Mouse (Mus musculus): ENCODE data around the gene Cyp4a14. TPM values are rescaled to one million over a fixed set of nuclear protein-coding genes. Genes with fewer than 3 reads are reported as not detected.
"Not testable (repeated sequence)": the region's sequence is repeated elsewhere in the genome, so short reads cannot be mapped to it uniquely, and the experiment has no call there.

The Cyp4a14 gene
- total and polyA plus RNA-seq, 3 experiments: not detected

- Histone ChIP-seq H3K9me3 (replicated peaks; ENCODE audit: insufficient read depth, low read length) (no peaks in the 10 kb centered on the region), H3K36me3 (ENCODE audit: control insufficient read depth in 1 of 2, insufficient read depth in 2 of 2, low read length in 2 of 2) (no peaks in the 10 kb centered on the region), H3K27ac (ENCODE audit: control insufficient read depth, low read depth, low read length) (no peak overlapping the region), H3K4me3 (ENCODE audit: control insufficient read depth in 1 of 2, insufficient read depth in 1 of 2, low read depth in 2 of 2, low read length in 2 of 2) (no peak overlapping the region), H3K4me1 (ENCODE audit: control insufficient read depth in 1 of 2, insufficient read depth in 2 of 2, low read length in 2 of 2) (no peaks in the 10 kb centered on the region), H3K27me3 (ENCODE audit: control insufficient read depth in 1 of 2, insufficient read depth in 2 of 2, low read length in 2 of 2) (no peaks in the 10 kb centered on the region; a peak in 1 of 4 replicates), H3K79me2 (ENCODE audit: control insufficient read depth, insufficient read depth, low read length, poor library complexity) (no peaks in the 10 kb centered on the region), H3K9ac (ENCODE audit: control insufficient read depth, low read depth, low read length, poor library complexity, severe bottlenecking) (no peak overlapping the region)
- TF ChIP-seq USF2 (IDR thresholded peaks at IDR 0.05; ENCODE audit: borderline replicate concordance in 1 of 2, insufficient read depth in 1 of 2, low read depth in 1 of 2, low read length in 2 of 2): no peak
- TF ChIP-seq BHLHE40 (IDR thresholded peaks at IDR 0.05; ENCODE audit: borderline replicate concordance, low read depth, low read length): no peak
- no peak for TF ChIP-seq ETS1 (IDR thresholded peaks at IDR 0.05; ENCODE audit: low read depth, low read length)
- TF ChIP-seq ZMIZ1 (IDR thresholded peaks at IDR 0.05; ENCODE audit: low read depth, low read length): no peak
- no peak for TF ChIP-seq NRF1 (IDR thresholded peaks at IDR 0.05; ENCODE audit: insufficient read depth, low read depth, low read length, poor library complexity, severe bottlenecking)
- TF ChIP-seq CTCF (IDR thresholded peaks at IDR 0.05 in 2 of 3, conservative IDR thresholded peaks at IDR 0.05 in 1 of 3; ENCODE audit: control insufficient read depth in 1 of 3, insufficient read depth in 1 of 3, low read depth in 2 of 3, low read length in 3 of 3, poor library complexity in 1 of 3, severe bottlenecking in 1 of 3): no peak
- no peak for TF ChIP-seq CHD1 (IDR thresholded peaks at IDR 0.05; ENCODE audit: low read depth, low read length)
- TF ChIP-seq SMC3 (IDR thresholded peaks at IDR 0.05; ENCODE audit: low read depth, low read length): no peak
- TF ChIP-seq SIN3A (IDR thresholded peaks at IDR 0.05; ENCODE audit: low read length): no peak
- no peak for TF ChIP-seq NELFE (IDR thresholded peaks at IDR 0.05; ENCODE audit: low read depth, low read length)
- TF ChIP-seq EP300 (IDR thresholded peaks at IDR 0.05; ENCODE audit: low read depth in 1 of 2, low read length in 2 of 2): no peak
- TF ChIP-seq RAD21 (IDR thresholded peaks at IDR 0.05; ENCODE audit: low read depth, low read length): no peak
- no peak for TF ChIP-seq GATA1 (IDR thresholded peaks at IDR 0.05; ENCODE audit: low read depth, low read length)
- no peak for TF ChIP-seq E2F4 (IDR thresholded peaks at IDR 0.05; ENCODE audit: borderline replicate concordance, low read depth, low read length)
- no peak for TF ChIP-seq HCFC1 (IDR thresholded peaks at IDR 0.05; ENCODE audit: low read depth, low read length)
- no peak for TF ChIP-seq TBP (IDR thresholded peaks at IDR 0.05; ENCODE audit: low read depth, low read length)
- no peak for TF ChIP-seq ELF1 (IDR thresholded peaks at IDR 0.05; ENCODE audit: low read depth, low read length)
- no peak for DNase-seq (ENCODE audit: low read depth, low spot score)
These were observed 25.8 kb upstream of the Cyp4a14 start for GRCm38 (mm10) chr4:115521766-115522165.

DNA sequence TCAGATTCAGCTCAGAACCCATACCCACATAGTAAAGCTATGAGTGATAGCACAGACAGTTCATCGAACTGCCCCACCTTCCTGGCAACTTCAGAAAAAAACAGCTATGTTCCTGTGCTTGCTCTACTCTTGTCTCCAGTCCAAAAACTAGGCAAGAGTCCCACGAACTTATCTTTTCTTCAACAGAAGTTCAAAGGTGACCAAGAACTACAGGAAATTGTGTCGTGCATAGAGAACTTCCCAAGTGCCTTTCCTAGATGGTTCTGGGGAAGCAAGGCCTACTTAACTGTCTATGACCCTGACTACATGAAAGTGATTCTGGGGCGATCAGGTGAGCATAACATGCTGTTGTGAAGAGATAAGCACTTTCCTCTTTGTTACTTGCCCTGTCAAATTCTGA is 23.5 kb upstream of the Cyp4a14 start:
- Histone ChIP-seq H3K36me3 (ENCODE audit: control insufficient read depth in 1 of 2, insufficient read depth in 2 of 2, low read length in 2 of 2) (no peaks in the 10 kb centered on the region), H3K79me2 (ENCODE audit: control insufficient read depth, insufficient read depth, low read length, poor library complexity) (no peaks in the 10 kb centered on the region), H3K4me3 (ENCODE audit: control insufficient read depth in 1 of 2, insufficient read depth in 1 of 2, low read depth in 2 of 2, low read length in 2 of 2) (no peak overlapping the region), H3K27ac (ENCODE audit: control insufficient read depth, low read depth, low read length) (no peak overlapping the region), H3K4me1 (ENCODE audit: control insufficient read depth in 1 of 2, insufficient read depth in 2 of 2, low read length in 2 of 2) (no peaks in the 10 kb centered on the region), H3K27me3 (ENCODE audit: control insufficient read depth in 1 of 2, insufficient read depth in 2 of 2, low read length in 2 of 2) (no peaks in the 10 kb centered on the region; a peak in 1 of 4 replicates), H3K9ac (ENCODE audit: control insufficient read depth, low read depth, low read length, poor library complexity, severe bottlenecking) (no peak overlapping the region), H3K9me3 (replicated peaks; ENCODE audit: insufficient read depth, low read length) (no peaks in the 10 kb centered on the region)
- no peak for DNase-seq (ENCODE audit: low read depth, low spot score)
- TF ChIP-seq MAX (IDR thresholded peaks at IDR 0.05; ENCODE audit: low read length) (no peak), BHLHE40 (IDR thresholded peaks at IDR 0.05; ENCODE audit: borderline replicate concordance, low read depth, low read length) (no peak), TBP (IDR thresholded peaks at IDR 0.05; ENCODE audit: low read depth, low read length) (no peak), NELFE (IDR thresholded peaks at IDR 0.05; ENCODE audit: low read depth, low read length) (no peak), E2F4 (IDR thresholded peaks at IDR 0.05; ENCODE audit: borderline replicate concordance, low read depth, low read length) (no peak), CHD1 (IDR thresholded peaks at IDR 0.05; ENCODE audit: low read depth, low read length) (no peak), MYC (IDR thresholded peaks at IDR 0.05; ENCODE audit: low read depth, low read length) (no peak), ZKSCAN1 (IDR thresholded peaks at IDR 0.05; ENCODE audit: low read depth, low read length) (no peak), POLR2AphosphoS2 (IDR thresholded peaks at IDR 0.05; ENCODE audit: low read length) (no peak), GABPA (IDR thresholded peaks at IDR 0.05; ENCODE audit: low read depth, low read length) (no peak), SMC3 (IDR thresholded peaks at IDR 0.05; ENCODE audit: low read depth, low read length) (no peak), HCFC1 (IDR thresholded peaks at IDR 0.05; ENCODE audit: low read depth, low read length) (no peak), RCOR1 (IDR thresholded peaks at IDR 0.05; ENCODE audit: low read depth, low read length) (no peak), ZNF384 (IDR thresholded peaks at IDR 0.05; ENCODE audit: low read depth, low read length) (no peak), CTCF (IDR thresholded peaks at IDR 0.05 in 2 of 3, conservative IDR thresholded peaks at IDR 0.05 in 1 of 3; ENCODE audit: control insufficient read depth in 1 of 3, insufficient read depth in 1 of 3, low read depth in 2 of 3, low read length in 3 of 3, poor library complexity in 1 of 3, severe bottlenecking in 1 of 3) (no peak), UBTF (IDR thresholded peaks at IDR 0.05; ENCODE audit: borderline replicate concordance, insufficient read depth, low read depth, low read length) (no peak)

GRCm38 (mm10) chr4:115518000-115518399 is 22.1 kb upstream of the Cyp4a14 start, which contains the start of gene Cyp4a10:
Gene Cyp4a10 (plus strand): TSS chr4:115518264.
- not testable (repeated sequence) for H3K9me3 ChIP-seq (replicated peaks; ENCODE audit: insufficient read depth, low read length); H3K4me3 ChIP-seq (ENCODE audit: control insufficient read depth in 1 of 2, insufficient read depth in 1 of 2, low read depth in 2 of 2, low read length in 2 of 2); H3K4me1 ChIP-seq (ENCODE audit: control insufficient read depth in 1 of 2, insufficient read depth in 2 of 2, low read length in 2 of 2); H3K27me3 ChIP-seq (ENCODE audit: control insufficient read depth in 1 of 2, insufficient read depth in 2 of 2, low read length in 2 of 2); H3K79me2 ChIP-seq (ENCODE audit: control insufficient read depth, insufficient read depth, low read length, poor library complexity); H3K27ac ChIP-seq (ENCODE audit: control insufficient read depth, low read depth, low read length); H3K36me3 ChIP-seq (ENCODE audit: control insufficient read depth in 1 of 2, insufficient read depth in 2 of 2, low read length in 2 of 2); H3K9ac ChIP-seq (ENCODE audit: control insufficient read depth, low read depth, low read length, poor library complexity, severe bottlenecking); DNase-seq (ENCODE audit: low read depth, low spot score)

All from MEL (cell line).